Mouse (Mus musculus) layer of hippocampus, adult 11-12 months (tissue): Measurements from ENCODE around the gene Cdh18.
A peak's percentile ranks its signal among the peaks of the same experiment; 100 is the strongest.
"Not testable (repeated sequence)": the region's sequence is repeated elsewhere in the genome, so short reads cannot be mapped to it uniquely, and the experiment has no call there.

Source experiments
- DNase-seq: peaks from one replicate; pipeline ENCODE4 v3.0.0; 2022; ENCODE audit warnings: low spot score

Cdh18 gene

GRCm38 (mm10) chr15:22548711-22549271 is at the start of gene Cdh18:
Cdh18 (plus strand) TSS chr15:22549022.
- DNase-seq: no peak

GRCm38 (mm10) chr15:22511271-22511670 is 37.6 kb upstream of the Cdh18 start:
- no peak for DNase-seq

GRCm38 (mm10) chr15:22535828-22536227 is 13.0 kb upstream of the Cdh18 start:
- no peak for DNase-seq

- DNase-seq: no peak
These were observed 29.3 kb downstream of the Cdh18 start for GRCm38 (mm10) chr15:22577974-22578616.

GRCm38 (mm10) chr15:22578617-22578990 is 29.8 kb downstream of the Cdh18 start:
- DNase-seq: no peak

- DNase-seq: no peak
These were observed 35.8 kb downstream of the Cdh18 start for GRCm38 (mm10) chr15:22584667-22585066.

- no peak for DNase-seq
These were observed 167.6 kb downstream of the Cdh18 start for GRCm38 (mm10) chr15:22716376-22716775.

GRCm38 (mm10) chr15:22717681-22718080 is 168.9 kb downstream of the Cdh18 start:
- peak; percentile 16 for DNase-seq

GRCm38 (mm10) chr15:22726574-22726973 is 177.8 kb downstream of the Cdh18 start:
- DNase-seq: no peak

- DNase-seq: no peak
These were observed 184.2 kb downstream of the Cdh18 start for GRCm38 (mm10) chr15:22733039-22733438.

- no peak for DNase-seq
These were observed 187.3 kb downstream of the Cdh18 start for GRCm38 (mm10) chr15:22736165-22736564.

- not testable (repeated sequence) for DNase-seq
These were observed 212.4 kb downstream of the Cdh18 start for GRCm38 (mm10) chr15:22761257-22761656.

GRCm38 (mm10) chr15:22766591-22766990 is 217.8 kb downstream of the Cdh18 start:
- not testable (repeated sequence) for DNase-seq

GRCm38 (mm10) chr15:22776346-22776745 is 227.5 kb downstream of the Cdh18 start:
- no peak for DNase-seq

GRCm38 (mm10) chr15:22789696-22790095 is 240.9 kb downstream of the Cdh18 start:
- no peak for DNase-seq

GRCm38 (mm10) chr15:22791791-22792190 is 243.0 kb downstream of the Cdh18 start:
- DNase-seq: no peak

- DNase-seq: no peak
These were observed 284.3 kb downstream of the Cdh18 start for GRCm38 (mm10) chr15:22833127-22833526.

GRCm38 (mm10) chr15:22837173-22837572 is 288.4 kb downstream of the Cdh18 start:
- DNase-seq: no peak

- DNase-seq: no peak
These were observed 308.9 kb downstream of the Cdh18 start for GRCm38 (mm10) chr15:22857704-22858103.

GRCm38 (mm10) chr15:22870679-22871078 is 321.9 kb downstream of the Cdh18 start:
- DNase-seq: no peak

- no peak for DNase-seq
These were observed 348.9 kb downstream of the Cdh18 start for GRCm38 (mm10) chr15:22897724-22898123.

- DNase-seq: no peak
These were observed 349.4 kb downstream of the Cdh18 start for GRCm38 (mm10) chr15:22898208-22898607.

GRCm38 (mm10) chr15:22914444-22914843 is 365.6 kb downstream of the Cdh18 start:
- peak; percentile 71 for DNase-seq

GRCm38 (mm10) chr15:22934293-22934692 is 385.5 kb downstream of the Cdh18 start:
- DNase-seq: no peak
